Mouse (Mus musculus): ENCODE data around the gene Tmprss9.

GRCm38 (mm10) chr10:80943701-80944100 lies 72.1 kb downstream of the Tmprss9 start:
- TF ChIP-seq BHLHE40 (IDR thresholded peaks at IDR 0.05; ENCODE audit: low read depth, low read length) (no peak), EP300 (IDR thresholded peaks at IDR 0.05; ENCODE audit: low read length) (no peak), CTCF (conservative IDR thresholded peaks at IDR 0.05 in 1 of 2, IDR thresholded peaks at IDR 0.05 in 1 of 2; ENCODE audit: low read depth in 2 of 2, low read length in 2 of 2) (no peak), POLR2A (IDR thresholded peaks at IDR 0.05; ENCODE audit: low read depth, low read length) (no peak), RAD21 (IDR thresholded peaks at IDR 0.05; ENCODE audit: low read depth, low read length) (no peak)

All from CH12.LX (cell line).